Mouse (Mus musculus) erythroblast, embryonic 14.5 days (primary cell): Measurements from ENCODE around the gene Actr3b.

Source experiments
- GATA1 ChIP-seq: IDR thresholded peaks from 2 replicates; pipeline ENCODE4 v1.6.1; 2012; ENCODE audit warnings: low read length, inconsistent platforms, mixed read lengths
- TAL1 ChIP-seq: IDR thresholded peaks from 3 replicates; pipeline ENCODE4 v1.6.1; 2012; ENCODE audit warnings: low read length, inconsistent platforms, mixed read lengths

DNA sequence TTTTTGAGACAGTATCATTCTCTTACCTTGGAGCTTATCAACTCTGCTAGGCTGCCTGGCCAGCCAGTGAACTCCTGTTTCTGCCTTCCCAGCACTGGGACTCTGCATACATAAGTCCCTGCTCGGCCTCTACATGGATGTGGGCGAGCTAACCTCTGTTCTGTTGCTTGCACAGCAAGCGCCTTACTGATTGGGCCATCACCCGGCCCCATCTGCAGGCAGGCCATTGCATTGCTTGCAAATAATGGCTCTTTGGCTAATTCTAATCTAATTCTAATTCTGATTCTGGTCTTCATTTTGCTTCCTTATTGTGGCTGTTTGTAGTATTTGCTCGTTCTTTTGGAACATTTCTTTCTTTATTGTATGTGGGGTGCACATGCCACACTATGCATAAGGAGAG lies 44.8 kb downstream of the Actr3b start:
- TF ChIP-seq GATA1 = no peak
- no peak for TF ChIP-seq TAL1
